Mouse (Mus musculus) brain, embryonic 18.5 days (tissue): ENCODE results near the gene Clcn3.

ENCODE experiments used
- DNase-seq: peaks from one replicate; pipeline ENCODE4 v3.0.0-alpha.2; 2012; ENCODE audit warnings: low read depth, low spot score

Gene Clcn3

DNA sequence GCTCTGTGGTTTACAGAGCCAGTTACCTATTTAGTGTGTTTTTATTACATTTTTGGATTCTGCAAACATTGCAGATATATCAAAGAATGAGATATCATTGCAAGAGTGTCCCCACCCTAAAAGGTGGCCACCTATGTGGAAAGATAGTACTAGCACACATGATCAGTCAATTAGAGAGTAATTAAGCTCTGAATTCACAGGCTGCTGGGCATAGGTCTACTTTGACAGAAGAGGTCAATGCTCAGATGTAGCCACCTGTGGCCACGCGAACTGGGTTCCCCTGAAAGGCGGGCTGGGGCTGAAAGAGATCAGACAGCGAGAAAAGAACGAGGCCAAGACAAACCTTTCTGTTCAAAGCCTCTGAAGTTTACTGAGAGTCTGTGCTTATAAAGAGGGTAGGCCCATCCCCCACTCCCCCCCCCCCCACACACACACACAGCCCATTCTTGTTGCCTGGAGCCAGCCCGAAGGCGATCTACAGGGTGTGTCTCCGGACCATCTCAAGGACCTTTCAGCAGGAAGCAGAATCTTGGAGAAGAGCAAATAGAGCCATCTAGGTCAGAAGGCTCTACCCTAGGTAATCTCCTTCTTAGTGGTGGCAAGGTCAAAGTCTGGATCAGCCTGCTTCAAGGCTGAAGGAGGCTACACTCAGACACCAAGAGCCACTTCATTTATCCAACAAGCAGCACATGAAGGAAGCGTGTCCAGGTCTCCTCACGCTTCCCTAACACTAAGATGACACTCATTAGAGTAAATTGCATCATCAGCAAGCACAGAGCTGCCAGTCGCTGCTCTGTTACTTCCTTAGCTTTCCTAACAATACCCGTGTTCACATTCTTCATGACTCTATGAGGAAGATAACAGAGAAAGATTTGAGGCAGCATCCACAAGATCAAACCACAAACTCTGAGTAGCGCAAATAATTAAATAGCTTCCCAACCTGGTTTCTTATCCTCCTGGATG is 112.6 kb downstream of the Clcn3 start:
- no peak for DNase-seq

DNA sequence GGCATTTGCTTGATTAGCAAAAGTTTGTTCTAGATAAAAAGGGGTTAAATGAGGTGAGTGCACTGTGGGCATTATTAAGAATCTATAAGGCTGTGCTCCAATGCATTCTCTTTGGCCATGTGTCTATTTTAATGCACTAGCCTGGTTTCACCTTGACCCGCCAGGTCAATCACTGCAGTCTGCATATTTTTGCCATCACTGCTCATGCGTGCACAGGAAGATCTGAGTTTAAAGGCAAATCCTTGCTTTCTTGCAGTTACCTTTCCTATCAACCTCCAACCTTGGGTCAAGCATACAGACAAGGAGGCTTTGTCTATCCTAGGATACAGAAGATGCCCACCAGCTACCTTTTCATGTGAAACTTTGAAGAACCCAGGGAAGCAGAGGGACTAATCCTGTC is 113.3 kb downstream of the Clcn3 start:
- no peak for DNase-seq

DNA sequence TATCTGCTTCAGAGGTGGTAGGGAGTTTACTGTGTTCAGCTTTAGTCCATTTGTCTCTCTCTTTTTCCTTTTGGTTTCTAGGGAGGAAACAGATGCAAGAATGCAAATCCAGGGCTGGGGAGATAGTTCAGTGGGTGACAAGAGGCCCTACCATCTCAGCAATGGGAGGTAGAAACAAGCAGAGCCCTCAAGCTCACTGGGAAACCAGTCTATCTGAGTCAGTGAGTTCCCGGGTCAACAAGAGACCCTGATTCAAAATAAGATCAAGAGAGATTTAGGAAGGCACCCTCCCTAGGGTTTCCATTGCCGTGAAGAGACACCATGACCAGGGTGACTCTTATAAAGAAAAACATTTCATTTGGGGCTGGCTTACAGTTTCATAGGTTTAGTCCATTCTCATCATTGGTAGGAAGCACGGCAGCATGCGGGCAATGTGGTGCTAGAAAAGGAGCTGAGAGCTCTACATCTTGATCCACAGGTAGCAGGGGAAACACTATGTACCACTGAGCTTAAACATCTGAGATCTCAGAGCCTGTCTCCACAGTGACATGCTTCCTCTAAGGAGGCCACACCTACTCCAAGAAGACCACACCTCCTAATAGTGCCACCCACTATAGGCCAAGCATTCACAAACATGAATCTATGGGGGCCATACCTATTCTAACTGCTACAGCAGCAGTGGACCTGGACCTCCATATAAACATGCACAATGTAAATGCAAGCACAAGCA is 114.7 kb downstream of the Clcn3 start:
- DNase-seq, result no peak

DNA sequence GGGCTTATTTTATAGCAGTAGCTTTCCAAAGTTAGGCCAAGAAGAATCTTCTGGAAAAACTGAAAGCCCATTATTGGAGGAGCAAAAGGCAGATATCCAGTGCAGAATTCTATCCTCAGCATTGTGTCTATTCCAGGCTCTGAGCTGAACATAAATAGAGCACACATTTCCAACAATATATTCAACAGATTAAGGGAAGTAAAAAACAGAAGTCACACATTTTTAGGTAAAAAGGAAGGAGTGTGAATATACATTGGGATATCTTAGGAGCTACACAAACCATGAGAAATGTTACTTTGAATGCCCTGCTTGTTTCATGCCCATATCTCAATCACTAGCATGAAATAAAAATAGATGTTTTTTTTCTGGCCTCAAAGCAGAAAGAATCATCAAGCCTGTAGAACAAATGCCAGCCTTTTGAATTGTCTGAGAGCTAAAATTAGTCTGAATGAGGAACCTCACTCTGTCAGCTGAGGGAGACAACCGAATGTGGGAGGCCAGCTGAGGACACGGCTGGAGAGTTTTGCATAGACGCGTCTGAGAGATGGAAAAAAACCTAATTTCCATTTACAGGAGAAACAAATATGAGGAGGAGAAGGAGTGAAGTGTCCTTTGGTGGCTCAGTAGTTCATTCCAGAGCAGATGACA is 115.5 kb downstream of the Clcn3 start:
- no peak for DNase-seq

DNA sequence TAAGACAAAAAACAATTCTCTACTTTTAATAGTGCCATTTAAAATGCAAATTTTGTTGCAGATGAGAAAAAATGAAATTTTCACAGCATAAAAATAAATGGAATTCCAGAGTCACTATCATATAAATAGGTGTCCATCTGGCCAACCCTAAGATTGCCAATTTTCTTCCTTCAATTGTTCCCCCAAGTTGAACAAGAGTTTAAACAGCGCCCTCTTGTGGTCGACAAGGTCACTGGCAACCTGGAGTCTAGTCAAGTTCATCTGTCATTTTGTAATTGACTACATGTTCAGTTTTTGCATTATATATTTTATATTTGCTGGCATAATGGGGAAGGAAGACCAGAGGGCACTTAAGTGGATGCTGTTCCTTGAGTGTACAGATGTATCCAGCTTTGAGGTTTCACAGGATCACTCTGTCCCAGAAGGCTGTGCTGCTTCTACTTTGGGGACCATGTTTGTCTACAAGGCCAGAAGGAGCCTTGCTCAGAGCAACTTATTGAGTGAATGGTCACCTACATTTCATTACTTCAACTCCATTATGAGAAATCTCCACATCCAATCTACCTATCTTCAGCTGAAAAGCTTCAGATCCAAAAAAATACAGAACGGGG is 117.5 kb downstream of the Clcn3 start:
- peak; percentile 30 for DNase-seq

DNA sequence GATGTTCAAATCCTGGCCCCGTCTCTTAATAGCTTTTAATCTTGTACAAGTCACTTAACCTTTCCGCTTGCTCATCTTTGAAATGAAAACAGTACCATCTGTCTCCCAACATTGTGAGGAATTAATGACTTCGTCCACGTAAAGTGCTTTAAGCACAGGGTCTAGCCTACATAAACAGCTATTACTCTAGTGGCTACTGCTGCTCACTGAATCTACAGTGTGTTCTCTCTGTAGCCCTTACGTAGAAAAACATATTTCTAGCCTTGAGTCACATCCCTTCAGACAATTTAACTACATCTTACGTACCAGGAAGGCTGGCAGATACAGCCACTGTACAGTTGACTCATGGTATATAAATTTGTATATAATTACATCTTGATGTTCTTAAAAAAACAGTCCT is 118.2 kb downstream of the Clcn3 start:
- no peak for DNase-seq

DNA sequence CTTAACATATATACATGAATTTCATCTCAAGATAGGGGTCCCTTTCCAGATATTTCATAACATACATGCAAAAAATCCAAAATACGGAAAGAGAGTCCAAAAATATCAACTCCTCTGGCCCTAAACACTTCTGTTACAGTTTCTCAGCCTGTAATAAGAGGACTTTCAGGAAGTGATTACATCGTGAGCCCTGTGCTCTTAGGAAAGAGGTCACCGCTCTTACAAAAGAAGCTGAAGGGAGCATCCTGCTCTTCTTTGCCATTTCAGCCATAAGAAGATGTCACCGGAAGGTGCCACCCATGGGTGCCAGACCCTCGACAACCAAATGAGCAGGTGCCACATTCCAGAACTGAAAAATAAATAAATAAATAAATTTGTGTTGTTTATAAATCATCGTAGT is 121.3 kb downstream of the Clcn3 start:
- DNase-seq, result no peak

DNA sequence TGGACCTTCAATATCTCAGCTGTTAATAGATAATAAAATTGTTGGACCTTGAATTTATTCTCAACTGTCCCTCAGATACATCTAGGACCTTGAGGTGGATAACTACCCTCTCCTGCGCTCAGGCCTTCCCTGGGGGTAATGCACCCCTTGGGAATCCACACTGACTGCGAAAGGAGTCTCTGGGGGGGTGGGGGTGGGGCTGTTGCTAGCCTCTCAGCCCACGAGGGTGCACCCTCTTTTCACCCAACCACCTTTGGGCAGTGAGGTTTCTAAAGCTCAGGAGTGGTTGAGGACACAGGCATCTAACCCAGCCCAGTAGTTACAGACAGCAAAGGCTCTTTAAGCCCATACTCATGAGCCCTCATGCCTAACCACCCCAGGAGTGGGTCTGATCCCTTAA is 122.4 kb downstream of the Clcn3 start:
- DNase-seq, result no peak
